Mouse (Mus musculus) liver, adult 2 months (tissue): ENCODE data around the gene Fbxw7. TPM values are rescaled to one million over a fixed set of nuclear protein-coding genes. Genes with fewer than 3 reads are reported as not detected.
A peak's percentile ranks its signal among the peaks of the same experiment; 100 is the strongest.
"Not testable (repeated sequence)": the region's sequence is repeated elsewhere in the genome, so short reads cannot be mapped to it uniquely, and the experiment has no call there.

Experiments used
- DNase-seq: peaks from one replicate; pipeline ENCODE4 v3.0.0-alpha.2; 2011; ENCODE audit warnings: low read depth, low spot score; ENCODE audit errors: extremely low read depth
- H3K27ac ChIP-seq: fragments of 200-500 bp; replicated peaks from 2 replicates; pipeline ENCODE4 v1.5.1; 2012; ENCODE audit warnings: low read depth, mild to moderate bottlenecking, control low read depth, inconsistent platforms, low read length; ENCODE audit not compliant: insufficient read depth
- H3K27me3 ChIP-seq: fragments of 200-500 bp; 2 replicates; pipeline ENCODE4 v1.6.1; 2012; ENCODE audit warnings: mild to moderate bottlenecking, moderate library complexity, low read length, inconsistent platforms; ENCODE audit not compliant: control insufficient read depth, insufficient read depth
- H3K36me3 ChIP-seq: fragments of 200-500 bp; 2 replicates; pipeline ENCODE4 v1.6.1; 2012; ENCODE audit warnings: low read length, inconsistent platforms; ENCODE audit not compliant: control insufficient read depth, insufficient read depth
- H3K4me1 ChIP-seq: fragments of 200-500 bp; 2 replicates; pipeline ENCODE4 v1.6.1; 2011; ENCODE audit warnings: low read length; ENCODE audit not compliant: control insufficient read depth, insufficient read depth
- H3K4me3 ChIP-seq: fragments of 200-500 bp; 2 replicates; pipeline ENCODE4 v1.5.1; 2011; ENCODE audit warnings: low read depth, mild to moderate bottlenecking, control low read depth, low read length, moderate library complexity; ENCODE audit not compliant: insufficient read depth
- H3K79me2 ChIP-seq: fragments of 200-500 bp; 2 replicates; pipeline ENCODE4 v1.6.1; 2012; ENCODE audit warnings: inconsistent platforms, mild to moderate bottlenecking, low read length, moderate library complexity; ENCODE audit not compliant: control insufficient read depth, insufficient read depth
- H3K9ac ChIP-seq: fragments of 200-500 bp; 2 replicates; pipeline ENCODE4 v1.6.1; 2012; ENCODE audit warnings: low read depth, mild to moderate bottlenecking, control low read depth, inconsistent platforms, low read length
- CTCF ChIP-seq: fragments of 200-500 bp; IDR thresholded peaks from 2 replicates; pipeline ENCODE4 v1.5.1; 2011; ENCODE audit warnings: low read depth, low read length, control low read depth
- POLR2A ChIP-seq: fragments of 200-500 bp; IDR thresholded peaks from 2 replicates; pipeline ENCODE4 v1.6.1; 2011; ENCODE audit warnings: low read length, control low read depth; ENCODE audit not compliant: insufficient read depth; ENCODE audit errors: extremely low read depth
- WGBS: fragments of 180-500 bp; shearing (Covaris S2); methylation state at CpG from one replicate; pipeline ENCODE4 v1.1.7; 2018; 5-methylcytosine and 5-hydroxymethylcytosine counted together
- polyA plus RNA-seq: library from polyadenylated mRNA; depleted of rRNA; stranded (reverse); fragments of >200 nt; gene quantifications from 2 replicates; pipeline ENCODE4 v1.2.3, GENCODE M21; 2012
- total RNA-seq: library from RNA; depleted of rRNA; stranded (reverse); fragments of >200 nt; gene quantifications from 2 replicates; pipeline ENCODE4 v1.2.3, GENCODE M21; 2014

The Fbxw7 gene
- total and polyA plus RNA-seq, 2 experiments = 1.4 to 5.6 TPM

DNA sequence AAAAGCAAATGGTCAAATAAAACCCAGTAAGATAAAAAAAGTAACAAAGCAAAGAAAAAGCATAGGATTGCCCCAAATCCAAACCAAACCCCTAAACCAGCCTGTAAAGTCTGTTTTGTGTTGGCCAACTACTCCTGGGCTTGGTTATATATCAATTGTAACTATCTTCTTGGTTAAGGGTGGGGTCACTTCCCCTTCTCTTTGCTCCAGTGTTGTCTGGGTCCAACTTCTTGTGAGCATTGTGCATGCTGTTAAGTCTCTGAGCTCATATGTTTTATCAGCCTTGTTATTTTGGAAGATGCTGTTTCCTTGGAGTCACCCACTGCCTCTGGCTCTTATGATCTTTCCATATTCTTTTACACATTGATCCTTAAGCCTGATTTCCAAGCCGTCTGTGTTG lies 39.4 kb downstream of the Fbxw7 start:
- 82% methylated on average over 1 of the region's 1 CpGs for WGBS
- no peak for DNase-seq
- no peaks in the 10 kb centered on the region for H3K27me3 ChIP-seq
- no peaks in the 10 kb centered on the region for H3K36me3 ChIP-seq
- H3K9ac ChIP-seq = no peak overlapping the region
- H3K4me3 ChIP-seq = no peak overlapping the region
- H3K79me2 ChIP-seq = peaks cover 2% of the 10 kb centered on the region; the same call in 1 of the 2 replicates
- no peak overlapping the region for H3K27ac ChIP-seq
- H3K4me1 ChIP-seq = peaks cover 10% of the 10 kb centered on the region; the same call in 1 of the 2 replicates
- TF ChIP-seq POLR2A (no peak), CTCF (no peak)

DNA sequence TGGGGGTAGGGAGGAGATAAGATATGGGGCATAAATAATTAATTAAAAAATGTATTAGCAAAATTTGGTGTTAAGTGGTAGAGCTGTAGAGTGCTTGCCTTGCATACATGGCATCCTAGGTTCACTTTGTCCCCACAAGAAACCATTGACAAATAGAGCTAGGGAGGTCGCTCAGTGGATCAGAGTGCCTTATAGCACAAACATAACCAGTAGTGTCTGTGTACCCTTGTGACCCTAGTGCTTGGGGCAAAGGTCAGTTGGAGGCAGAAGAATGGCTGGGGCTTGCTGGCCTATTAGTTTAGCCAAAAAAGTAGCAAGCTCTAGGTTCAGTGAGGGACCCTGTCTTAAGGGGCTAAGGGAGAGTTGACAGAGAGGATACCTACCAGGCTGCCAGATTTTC lies 45.6 kb downstream of the Fbxw7 start:
- H3K4me3 ChIP-seq = no peak overlapping the region
- no peak overlapping the region for H3K27ac ChIP-seq
- no peak for TF ChIP-seq CTCF
- no peak for TF ChIP-seq POLR2A
- H3K27me3 ChIP-seq = no peaks in the 10 kb centered on the region
- H3K4me1 ChIP-seq = peaks cover 7% of the 10 kb centered on the region
- 39% methylated on average over 1 of the region's 1 CpGs for WGBS
- H3K36me3 ChIP-seq = no peaks in the 10 kb centered on the region
- H3K79me2 ChIP-seq = peaks cover 2% of the 10 kb centered on the region; the same call in 1 of the 2 replicates
- no peak overlapping the region for H3K9ac ChIP-seq
- peak; percentile 77 for DNase-seq

DNA sequence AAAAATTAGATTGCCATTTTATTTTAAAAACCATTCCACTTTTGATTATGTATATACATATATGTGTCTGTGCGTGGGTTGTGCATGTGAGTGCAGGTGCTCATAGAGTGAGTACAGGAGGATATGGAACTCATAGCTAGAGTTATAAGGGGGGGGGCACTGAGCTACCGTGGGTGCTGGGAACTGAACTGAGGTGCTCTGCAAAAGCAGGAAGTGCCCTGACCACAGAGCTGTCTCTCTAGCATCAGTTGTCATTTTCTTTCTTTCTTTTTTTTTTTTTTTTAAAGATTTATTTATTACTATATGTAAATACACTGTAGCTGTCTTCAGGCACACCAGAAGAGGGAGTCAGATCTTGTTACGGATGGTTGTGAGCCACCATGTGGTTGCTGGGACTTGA lies 46.7 kb downstream of the Fbxw7 start:
- not testable (repeated sequence) for H3K4me3 ChIP-seq, H3K4me1 ChIP-seq, H3K79me2 ChIP-seq, H3K36me3 ChIP-seq, H3K9ac ChIP-seq, H3K27me3 ChIP-seq, H3K27ac ChIP-seq, DNase-seq
- 96% methylated on average over 3 of the region's 3 CpGs for WGBS

DNA sequence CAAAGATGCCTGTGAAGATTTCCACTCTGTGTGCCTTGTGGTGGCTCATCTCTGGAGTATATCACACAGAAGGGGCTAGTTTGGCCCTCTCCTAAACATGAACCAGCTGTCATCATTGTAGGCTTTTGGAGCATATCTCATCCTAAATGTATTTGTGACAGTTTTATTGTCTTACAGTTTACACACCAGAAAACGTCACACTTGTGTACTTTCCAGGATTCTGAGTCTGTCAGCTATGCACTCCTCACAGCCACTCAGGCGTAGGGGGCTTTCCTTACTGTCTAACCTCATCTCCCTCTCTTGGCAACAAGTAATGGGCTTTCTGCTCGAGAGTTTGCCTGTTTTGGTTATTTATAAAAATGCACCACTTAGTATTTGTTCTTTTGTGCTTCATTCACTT lies 50.6 kb downstream of the Fbxw7 start:
- no peak for DNase-seq
- H3K27me3 ChIP-seq = no peaks in the 10 kb centered on the region
- no peaks in the 10 kb centered on the region for H3K36me3 ChIP-seq
- TF ChIP-seq CTCF (no peak), POLR2A (no peak)
- no peak overlapping the region for H3K9ac ChIP-seq
- peaks cover 9% of the 10 kb centered on the region for H3K4me1 ChIP-seq
- H3K27ac ChIP-seq = no peak overlapping the region
- H3K4me3 ChIP-seq = no peak overlapping the region
- no peaks in the 10 kb centered on the region; the same call in 1 of the 2 replicates for H3K79me2 ChIP-seq
- 89% methylated on average over 3 of the region's 3 CpGs for WGBS

DNA sequence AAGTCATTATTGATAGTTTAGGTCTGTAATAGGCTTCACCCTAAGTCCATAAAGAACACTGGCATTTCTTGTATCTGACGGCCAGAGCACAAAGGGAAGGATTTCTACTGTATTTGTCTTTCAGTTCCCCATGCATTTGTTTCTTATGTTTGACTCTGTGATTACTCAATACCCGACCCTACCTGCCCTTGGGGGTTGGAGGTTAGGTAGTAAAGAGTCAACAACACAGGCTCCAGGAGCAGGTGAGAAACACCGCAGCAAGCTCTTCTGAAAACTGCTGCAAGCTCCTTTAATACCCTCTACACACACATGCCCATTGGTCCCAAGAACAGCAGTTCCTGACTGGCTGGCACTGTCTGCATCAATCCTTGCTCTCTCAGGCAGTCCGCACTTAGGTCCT lies 51.8 kb downstream of the Fbxw7 start:
- no peaks in the 10 kb centered on the region; the same call in 1 of the 2 replicates for H3K79me2 ChIP-seq
- peaks cover 6% of the 10 kb centered on the region for H3K4me1 ChIP-seq
- TF ChIP-seq POLR2A (no peak), CTCF (no peak)
- H3K27ac ChIP-seq = no peak overlapping the region
- no peak for DNase-seq
- no peak overlapping the region for H3K9ac ChIP-seq
- H3K4me3 ChIP-seq = no peak overlapping the region
- 28% methylated on average over 4 of the region's 4 CpGs for WGBS
- no peaks in the 10 kb centered on the region for H3K36me3 ChIP-seq
- no peaks in the 10 kb centered on the region for H3K27me3 ChIP-seq

DNA sequence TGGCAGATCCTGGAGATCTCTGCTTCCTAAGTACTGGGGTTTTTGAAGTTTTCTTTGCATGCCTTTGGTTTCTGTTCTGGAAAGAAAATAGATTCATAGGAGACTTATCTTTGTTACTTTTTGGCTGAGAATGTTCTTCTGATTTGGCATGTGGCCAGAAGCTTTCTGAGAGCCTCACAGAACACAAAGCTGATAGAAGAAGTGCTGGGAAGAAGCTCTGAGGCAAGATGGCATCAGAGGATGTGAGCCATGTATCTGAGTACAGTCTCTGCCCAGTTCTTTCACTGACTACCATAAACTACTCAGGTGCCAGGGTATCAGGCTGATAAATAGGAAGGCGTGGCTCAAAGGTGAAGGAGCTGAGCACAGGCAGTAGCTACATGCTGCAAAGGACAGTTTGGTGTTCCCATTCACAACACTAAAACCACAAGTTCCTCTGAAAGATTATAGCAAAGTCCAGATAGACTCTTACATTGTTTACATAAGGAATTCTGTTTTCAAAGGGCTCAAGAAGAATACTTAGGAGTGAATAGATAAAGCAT lies 52.4 kb downstream of the Fbxw7 start:
- no peak for TF ChIP-seq POLR2A
- H3K4me1 ChIP-seq = peaks cover 6% of the 10 kb centered on the region
- no peak overlapping the region for H3K27ac ChIP-seq
- WGBS = 89% methylated on average over 1 of the region's 1 CpGs
- no peak overlapping the region for H3K4me3 ChIP-seq
- H3K27me3 ChIP-seq = no peaks in the 10 kb centered on the region
- H3K79me2 ChIP-seq = no peaks in the 10 kb centered on the region; the same call in 1 of the 2 replicates
- no peaks in the 10 kb centered on the region for H3K36me3 ChIP-seq
- DNase-seq = peak; percentile 34
- H3K9ac ChIP-seq = no peak overlapping the region
